Mouse (Mus musculus) lung, postnatal 14 days (tissue): Measurements from ENCODE around the gene Dmd.

Source experiments
- DNase-seq: peaks from one replicate; pipeline ENCODE4 v3.0.0; 2021

The Dmd gene

DNA sequence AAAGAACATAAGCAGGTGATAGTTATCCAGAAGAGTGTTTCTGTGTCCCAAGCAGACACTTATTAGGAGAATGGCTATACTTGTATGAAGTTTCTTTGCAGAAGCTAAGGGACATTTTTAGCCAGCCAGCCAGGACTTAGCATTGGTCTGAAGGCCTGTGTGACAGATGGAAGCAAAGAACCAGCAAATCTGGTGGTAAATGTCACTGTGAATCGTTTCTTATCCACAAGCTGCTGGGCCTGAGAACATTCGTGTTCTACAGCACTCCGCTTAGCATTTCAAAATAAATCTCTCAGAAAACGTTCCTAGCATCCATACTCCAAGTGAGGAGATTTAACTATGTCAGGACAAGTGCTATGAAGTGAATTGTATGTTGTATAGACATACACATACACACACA, 1486.9 kb downstream of the Dmd start:
- DNase-seq: no peak

DNA sequence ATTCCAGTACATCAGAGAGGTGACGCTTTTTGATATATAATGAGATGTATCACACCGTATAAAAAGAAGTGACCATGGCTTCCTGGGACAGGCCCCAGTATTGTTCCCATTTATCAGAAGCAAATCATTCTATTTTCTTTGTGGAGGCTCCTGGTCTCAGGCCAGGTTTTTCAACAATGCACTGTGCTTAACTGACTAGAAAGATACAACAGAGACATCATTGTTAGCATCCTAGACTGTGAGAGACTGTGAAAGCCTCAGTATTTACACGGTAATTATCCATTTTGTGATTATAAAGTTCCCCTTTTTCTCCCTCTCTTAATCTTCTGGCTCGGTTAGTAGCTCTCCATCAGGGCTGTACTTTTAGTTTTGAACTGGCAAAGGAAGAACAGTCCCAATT, 1487.9 kb downstream of the Dmd start:
- DNase-seq: no peak

DNA sequence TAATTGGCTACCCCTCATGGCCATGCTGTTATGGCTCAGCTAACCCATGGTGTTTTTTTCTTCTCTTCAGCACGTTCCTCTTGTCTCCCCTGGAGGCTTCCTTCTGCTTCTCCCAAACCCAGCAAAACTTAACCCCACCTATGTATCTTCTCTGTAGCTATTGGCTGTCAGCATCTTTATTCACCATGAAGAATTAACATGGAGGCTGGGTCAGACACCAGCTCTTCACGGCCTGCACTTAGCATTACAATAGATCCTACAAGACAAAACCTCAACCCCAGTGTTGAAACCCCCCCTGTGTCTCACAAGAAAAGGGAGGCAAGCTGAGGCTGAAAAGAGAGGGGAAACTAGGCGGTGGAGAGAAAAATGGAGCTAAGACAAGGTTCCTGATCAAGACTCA, 1494.3 kb downstream of the Dmd start:
- no peak for DNase-seq

DNA sequence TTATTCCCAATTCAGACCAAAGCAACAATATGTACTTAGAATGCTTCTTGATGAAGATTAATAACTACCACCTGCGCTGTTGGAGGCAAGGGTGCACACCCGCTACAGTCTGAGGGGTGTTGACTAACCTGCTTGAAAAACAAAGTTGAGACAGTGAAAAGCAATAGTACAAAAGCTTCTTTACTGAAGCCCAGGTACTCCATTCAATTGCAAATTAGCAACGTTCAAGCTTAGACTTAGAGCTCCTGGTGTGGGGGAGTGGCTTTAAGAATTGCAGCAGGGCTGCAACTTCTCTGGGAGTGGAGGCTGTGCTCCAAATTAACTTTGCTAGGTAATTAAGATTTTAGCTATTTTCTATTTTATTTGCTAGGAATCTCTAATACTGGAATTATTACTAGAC, 1495.3 kb downstream of the Dmd start:
- no peak for DNase-seq

DNA sequence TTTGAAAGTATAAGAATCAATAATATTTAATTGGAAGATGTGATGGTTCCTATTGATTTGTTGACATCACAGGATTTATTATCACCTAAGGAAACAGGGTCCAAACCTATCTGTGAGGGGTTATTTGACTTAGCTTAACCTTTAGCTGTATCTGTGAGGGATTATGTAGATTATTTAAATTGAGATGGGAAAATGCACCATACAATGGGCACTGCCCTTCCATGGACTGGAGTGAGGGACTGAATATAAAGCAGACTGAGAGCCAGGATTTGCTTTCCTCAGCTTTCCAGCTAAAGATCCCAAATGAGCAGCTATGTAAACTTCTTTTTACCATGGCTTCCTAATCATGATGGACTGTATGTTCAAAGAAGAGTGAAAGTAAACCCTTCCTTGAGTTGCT, 1496.0 kb downstream of the Dmd start:
- no peak for DNase-seq

DNA sequence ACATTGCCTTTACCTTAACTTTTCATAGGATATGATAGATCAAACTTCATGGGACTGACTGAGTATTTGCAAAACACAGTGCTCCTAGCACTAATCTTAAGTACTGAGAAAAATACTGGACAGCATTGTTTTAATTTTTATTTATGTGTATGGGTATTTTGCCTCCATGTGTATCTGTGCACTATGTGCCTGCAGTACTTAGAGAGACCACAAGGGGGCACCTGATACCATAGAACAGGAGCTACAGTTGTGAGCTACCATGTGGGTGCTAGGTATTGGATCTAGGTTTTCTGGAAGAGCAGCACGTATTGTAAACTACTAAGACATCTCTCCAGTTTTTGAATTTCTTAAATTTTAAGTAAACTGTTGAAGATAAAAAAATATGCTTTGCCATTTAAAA, 1505.8 kb downstream of the Dmd start:
- DNase-seq: peak; percentile 31

DNA sequence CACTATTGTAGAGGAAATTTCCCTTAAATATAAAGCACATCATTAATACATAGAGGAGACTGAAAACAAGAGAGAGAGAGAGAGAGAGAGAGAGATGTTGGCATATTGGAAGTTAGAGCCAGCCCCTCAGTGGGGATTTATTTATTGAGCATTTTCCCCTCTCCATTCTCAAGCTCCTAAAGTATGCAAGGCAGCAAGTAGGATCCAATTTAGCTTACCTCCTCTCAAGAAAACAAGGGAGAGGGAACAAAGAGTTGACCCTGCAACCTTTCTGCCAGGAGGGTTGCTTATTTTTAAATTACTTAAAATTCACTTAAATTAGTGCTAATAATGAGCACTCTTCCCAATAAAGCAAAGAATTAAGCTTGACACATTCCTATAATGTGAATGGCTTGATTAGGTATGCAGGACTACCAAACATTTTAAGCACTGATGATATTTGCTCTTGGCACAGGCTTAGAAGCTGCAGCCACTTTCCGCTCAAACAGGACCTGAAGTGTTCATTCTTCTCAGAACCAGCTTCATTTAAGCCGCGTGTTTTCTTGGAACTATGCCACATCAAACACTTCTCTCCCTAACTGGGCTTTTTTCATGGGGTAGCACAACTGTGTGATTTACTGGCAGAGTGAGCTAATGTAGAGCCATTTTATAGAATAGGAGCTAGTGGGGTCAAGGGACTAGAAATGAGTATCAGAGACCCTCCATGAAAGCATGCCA, 1566.1 kb downstream of the Dmd start:
- DNase-seq: peak; percentile 28

DNA sequence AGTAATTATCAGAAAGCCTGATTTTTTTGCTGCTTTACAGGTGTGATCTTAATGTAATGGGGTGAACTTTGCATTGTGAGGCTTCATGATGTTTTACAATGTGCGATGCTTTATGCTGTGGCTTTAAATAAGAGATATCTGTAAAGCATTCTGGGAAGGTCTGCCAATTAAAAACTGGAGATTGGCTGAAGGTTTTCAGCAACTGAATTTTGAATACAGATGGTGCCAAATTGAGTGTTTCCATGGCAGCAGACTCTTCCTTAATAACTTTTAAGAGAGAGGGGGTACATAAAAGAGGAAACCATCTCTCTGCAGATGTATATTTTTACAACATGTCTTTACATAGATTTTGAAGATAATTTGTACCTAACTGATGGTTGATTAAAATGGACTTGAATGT, 1603.3 kb downstream of the Dmd start:
- no peak for DNase-seq

DNA sequence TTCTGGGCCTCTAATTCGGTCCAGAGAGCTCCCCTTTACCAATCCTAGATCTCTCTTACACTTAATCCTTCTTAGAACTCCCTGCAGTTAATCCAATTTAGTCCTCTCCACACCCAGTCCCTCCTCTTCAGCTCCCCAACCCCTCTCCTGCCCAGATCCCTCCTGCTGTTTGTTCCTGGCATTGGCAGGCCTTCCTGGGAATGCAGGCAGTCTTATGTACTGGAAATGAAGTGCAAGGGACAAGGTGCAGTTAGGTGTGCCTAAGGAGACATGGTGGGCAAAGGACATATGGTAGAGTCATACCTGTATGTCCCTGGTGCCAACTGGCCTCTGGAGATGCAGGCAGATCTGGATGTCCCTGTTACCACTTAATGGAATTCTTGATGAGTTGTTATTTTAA, 1604.8 kb downstream of the Dmd start:
- no peak for DNase-seq

DNA sequence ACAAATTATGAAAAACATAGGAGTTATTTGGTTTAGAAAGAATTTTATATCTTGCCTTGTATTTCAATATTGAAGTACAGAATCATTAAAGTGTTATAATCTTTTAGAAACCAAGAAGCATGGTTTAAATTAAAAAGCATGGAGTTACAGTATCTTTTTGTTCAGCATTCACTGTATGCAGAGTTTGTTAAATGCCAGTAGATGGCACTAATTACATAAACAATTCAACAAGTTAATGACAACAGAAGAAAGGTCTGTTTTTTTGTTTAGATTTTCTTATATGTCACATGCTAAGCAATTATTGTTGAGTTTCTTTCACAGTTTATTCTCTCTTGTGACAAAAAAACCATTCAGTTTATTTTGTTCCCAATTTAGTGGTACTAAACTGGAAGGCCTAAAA, 1649.8 kb downstream of the Dmd start:
- no peak for DNase-seq

DNA sequence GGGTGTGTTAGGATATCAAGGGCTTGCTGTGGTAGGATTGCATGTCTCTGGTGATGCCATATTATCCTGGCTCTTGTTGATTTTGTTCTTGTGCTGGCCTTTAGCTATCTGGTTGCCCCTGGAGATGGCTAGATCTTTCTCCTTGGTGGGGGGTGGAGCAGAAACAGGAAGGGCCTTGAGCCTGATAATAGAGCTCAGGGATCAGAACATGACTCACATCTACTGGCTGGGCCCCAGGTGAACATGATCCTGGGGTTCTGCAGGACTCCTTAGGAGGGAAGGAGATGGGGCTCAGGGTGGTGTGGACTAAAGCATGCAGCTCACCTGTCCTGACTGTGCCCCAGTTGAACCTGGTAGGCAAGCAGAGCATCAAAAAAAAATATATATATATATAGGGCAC, 1691.8 kb downstream of the Dmd start:
- DNase-seq: no peak

DNA sequence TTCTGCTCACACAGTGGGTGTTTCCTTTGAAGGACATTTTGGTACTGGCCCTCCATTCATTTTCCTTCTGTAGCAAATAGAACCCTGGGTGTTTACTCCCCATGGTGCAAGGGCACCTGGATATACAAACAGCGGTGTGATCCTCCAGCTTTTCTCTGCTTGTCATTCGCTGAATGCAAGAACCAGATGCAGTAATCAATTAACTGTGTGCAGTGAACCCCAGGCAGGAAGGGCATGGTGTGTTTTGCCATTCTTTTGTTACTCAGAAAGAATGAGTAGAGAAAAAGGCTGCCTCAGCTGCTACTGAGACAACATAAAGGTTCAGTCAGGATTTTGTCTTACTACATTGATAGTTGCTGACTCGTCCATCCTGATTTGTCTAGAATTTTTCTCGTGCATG, 1799.0 kb downstream of the Dmd start:
- DNase-seq: no peak

DNA sequence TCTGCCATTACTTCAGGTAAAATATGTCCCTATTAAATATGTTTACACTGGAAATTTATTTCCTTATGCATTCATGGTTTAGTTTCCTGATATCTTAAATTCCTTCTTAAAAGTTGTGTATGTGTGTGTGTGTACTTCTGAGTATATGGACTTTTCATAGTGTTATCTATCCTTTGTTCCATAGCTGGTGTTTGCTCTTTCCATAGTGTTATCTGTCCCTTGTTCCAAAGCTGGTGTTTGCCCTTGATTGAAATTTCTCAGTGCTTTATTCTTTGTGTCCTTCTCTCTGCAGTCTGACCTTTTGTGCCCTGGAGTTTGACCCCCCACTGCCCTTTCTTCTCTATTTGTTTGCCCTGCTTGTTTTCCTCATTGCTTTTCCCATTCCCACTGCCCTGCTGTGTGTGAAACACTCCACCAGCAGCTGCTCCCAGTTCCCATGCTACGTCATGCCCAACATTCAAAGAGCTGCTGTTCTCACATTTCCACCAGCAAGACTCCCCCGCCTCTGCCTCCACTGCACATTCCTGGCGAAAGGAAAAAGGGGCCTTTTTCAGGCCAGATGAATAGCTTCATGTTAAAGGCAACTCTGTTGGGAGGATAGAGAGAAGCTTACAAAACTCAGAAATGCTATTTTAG, 1911.5 kb downstream of the Dmd start:
- peak; percentile 7 for DNase-seq

DNA sequence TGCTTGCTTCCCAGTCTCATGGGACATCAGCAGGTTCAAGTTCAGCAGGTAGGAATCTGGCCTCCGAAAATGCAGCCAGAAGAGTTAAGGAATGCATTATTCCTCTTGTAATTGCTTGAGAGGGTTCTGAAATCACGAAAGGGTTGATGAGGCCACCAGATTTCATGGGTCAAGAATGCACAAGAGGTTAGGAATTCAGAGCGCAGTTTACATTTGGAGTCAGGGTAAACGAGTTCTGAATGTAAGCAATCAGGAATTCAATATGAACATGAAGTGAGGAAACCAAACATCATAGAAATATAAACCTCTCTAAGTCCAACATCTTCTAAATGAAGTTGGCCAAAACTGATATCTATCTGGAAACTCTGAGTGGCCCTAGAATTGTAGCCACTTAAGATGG, 1924.4 kb downstream of the Dmd start:
- DNase-seq: no peak

DNA sequence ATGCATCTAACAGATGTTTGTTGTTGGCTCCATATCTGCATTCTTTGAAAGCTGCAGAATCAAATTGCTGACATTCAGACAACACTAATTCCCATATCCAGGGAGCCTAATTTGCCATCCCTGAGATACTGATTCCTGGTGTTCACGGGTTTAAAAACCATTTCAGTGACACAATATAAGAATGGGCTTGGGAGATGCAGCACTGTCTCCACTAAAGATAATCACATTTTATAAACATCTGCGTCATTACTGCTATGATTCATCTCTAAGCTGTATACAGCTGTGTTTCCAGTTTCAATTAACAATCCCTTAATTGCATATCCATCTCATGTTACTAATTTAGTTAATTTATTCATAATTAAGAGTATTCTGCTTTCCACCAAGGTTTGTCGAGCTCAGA, 1929.5 kb downstream of the Dmd start:
- no peak for DNase-seq

DNA sequence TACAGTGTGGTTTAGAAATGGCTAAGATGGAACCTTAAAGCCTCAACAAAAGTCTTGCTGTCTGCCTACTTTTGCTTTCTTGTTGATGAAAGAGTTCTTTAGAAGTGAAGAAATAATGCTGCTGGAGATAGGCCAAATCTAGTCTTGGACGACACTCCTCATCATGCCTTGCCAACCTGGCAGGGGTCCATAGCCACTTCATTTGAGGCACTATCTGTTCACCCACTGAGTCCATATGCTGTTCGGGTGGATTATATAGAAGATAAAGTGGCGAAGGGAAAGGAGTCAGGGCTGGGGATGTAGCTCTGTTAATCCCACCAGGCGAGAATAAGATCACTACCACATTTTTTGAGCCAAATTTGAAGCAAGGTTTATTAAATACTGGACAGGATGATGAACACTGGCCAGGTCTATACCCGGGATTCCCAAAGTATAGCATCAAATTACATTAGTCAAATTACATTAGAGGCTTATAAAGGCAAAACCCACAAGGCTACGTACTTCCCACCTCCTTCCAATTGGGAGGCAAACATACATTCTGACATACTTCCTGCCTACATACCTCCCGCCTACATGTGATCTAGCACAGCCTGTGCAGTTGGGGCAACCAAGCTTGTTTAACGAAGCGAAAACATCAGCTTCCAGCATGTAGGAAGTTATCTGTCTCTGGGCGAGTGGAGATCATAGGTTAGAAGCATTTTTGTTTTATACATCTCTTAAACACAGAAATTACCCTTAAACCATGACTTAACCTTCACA, 1984.2 kb downstream of the Dmd start:
- DNase-seq: peak; percentile 3

DNA sequence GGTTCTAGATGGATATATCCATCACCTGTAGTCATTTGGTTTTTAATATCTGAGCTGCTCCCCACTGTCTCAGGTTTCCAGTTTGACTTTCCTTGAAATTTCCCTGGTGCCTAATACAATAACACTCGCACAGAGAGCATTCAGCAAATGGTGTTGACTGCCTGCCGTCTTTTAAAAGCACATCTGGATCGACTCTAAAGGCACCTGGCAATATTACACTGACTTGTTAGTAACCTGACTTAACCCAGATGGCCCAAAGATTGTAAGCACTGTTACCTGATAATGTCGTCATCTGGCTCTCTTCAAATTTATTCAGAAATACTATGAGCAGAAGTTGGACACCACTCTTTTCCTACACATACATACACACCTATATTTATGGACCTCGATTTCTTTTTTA, 2011.9 kb downstream of the Dmd start:
- no peak for DNase-seq

DNA sequence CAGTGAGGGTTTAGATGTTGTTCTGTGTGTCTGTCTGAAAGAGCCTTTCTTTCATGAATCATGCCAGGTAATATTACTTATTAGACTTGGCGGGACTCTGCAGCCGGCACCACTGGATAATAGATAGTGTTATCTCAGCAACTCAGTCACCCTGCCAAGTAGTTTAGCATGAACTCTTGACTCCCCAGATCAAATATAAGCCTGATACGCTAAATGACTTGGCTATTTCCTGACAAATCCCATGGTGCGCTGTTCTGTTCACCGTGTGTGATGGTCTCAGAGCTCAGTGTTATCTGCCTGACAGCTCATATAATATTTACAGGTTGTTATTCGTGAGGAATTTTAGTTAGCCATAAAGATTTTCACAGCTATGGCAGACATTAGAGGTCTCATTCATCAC, 2012.3 kb downstream of the Dmd start:
- DNase-seq: no peak

DNA sequence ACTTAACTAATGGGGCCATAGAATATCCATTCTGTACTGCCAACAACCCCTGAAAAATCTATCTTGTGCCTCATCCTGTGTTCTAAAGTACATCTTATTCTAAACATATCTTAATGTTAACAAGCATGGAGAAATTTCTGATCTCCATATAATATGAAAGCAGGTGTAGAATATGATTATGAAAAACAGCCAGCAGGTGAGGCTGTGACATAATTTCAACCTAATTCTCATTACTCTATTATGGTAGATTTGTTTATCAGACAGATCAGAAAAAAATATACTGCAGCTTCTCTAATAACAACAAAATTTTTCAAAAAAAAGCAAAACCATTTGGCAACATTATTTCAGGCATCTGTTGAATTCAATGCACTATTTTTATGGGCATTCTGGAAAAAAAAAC, 2059.6 kb downstream of the Dmd start:
- DNase-seq: no peak

DNA sequence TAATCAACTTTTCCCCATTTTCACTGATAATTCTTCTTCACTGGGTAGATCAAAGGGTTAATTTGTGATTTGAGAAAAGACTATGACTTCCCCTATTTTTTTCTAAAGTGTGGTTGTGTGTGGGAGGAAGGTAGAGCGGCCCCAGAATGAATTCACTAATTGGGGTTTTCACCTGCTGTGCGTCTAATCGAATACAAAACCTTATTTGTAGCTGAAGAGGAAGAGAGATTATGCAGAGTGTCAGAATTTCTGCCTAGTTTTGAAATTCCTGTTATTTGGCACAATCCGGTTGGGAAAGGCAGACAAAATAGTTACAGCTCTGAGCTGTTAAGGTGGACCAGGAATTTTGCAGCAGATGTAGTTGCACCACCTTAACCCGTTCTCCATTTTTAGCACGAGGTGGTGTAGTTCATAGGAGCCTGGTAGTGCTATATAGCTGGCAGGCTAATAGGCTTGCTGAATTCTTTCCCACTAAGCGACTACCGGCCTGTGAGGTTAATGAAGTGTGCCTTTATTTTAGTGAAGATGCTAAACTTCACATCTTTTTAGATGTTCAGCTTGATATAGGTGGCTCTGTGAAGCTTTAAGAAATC, 2092.9 kb downstream of the Dmd start:
- no peak for DNase-seq

DNA sequence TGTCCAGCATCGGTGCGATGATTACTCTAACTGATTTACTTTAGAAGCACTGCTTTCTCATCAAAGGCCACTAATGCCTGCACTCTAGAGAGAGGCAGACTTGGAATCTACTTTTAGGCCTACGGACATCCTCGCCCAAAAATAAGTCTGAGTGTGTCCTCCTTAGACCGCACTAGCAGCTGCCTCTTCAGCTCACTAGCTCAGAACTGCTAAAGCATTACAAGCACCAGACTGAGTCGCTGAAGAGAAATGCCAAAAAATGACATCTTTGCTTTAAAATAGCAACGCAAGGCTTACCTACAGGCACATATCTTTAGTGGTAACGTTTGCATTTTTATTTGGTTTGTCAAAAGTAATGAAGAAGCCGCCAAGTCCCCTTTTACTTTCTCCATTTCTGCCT, 2098.0 kb downstream of the Dmd start:
- DNase-seq: no peak

DNA sequence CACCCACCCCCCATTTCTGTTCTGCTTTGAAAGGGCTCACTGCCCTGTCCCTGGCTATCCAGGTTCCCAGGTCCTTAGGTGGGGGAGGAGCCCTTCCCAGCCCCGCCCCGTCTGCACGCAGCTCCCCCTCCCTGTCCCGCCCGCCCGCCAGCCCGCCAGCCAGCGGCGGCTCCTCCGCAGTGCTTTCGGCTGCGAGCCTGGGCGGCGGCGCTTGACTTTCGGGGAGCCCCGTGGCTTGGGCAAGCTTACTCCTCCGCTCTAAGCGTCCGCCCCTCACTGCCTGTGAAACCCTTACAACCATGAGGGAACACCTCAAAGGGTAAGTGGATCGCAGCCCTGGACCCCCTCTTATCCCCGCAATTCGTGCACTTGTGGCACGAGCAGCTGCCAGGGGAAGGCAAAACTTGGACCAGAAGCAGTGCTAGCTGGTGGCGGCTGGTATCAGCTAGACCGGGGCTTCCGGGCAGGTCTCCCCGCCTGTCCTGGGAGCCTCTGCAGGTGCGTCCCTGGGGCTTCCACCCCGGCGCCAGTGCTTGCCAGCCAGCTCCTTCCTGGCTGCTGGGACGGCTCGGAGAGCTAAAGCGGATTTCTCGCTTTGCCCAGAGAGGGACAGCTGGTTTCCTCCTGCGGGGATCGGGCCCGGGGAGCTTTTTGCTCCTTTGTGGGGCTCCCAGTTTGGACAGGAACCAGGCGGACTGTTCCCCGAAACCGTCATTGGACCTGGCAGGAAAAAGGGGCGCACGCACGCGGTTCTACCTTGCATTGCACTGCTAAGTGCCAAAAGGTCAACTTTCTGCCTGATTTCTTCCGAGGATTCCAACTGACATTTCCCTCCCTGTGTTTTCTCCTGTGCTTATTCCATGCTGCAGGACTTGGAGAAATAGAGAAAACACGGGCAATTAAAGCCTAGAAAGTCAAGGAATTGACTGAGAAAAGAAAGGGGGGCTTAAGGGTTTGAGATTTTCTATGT, 2099.8 kb downstream of the Dmd start:
- DNase-seq: peak; percentile 57

DNA sequence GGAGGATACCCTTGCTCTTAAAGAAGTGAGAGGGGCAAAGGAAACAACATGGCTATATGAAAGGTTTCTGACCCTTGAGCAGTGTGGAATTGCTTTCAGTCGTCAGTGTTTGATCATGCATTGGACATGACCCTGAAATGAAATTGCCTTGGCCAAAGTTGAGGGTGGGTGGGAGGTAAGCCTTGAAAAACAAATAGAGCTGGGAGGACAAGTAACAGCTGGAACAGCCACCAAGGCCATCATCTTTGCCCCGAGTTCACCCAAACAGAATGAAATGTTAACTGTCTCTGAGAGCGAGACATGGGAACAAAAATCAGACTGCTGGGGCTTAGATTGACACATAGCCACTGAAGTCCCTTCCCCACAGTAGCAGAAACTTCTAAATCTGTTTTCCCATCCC, 2100.9 kb downstream of the Dmd start:
- peak; percentile 6 for DNase-seq
